Mouse (Mus musculus) gastrocnemius, postnatal 36 days (tissue): ENCODE data around the gene Opa3. TPM values are rescaled to one million over a fixed set of nuclear protein-coding genes. Genes with fewer than 3 reads are reported as not detected.

ENCODE experiments used
- DNase-seq, 2 experiments: peaks; one replicate each; pipeline ENCODE4 v3.0.0; 2022
- intact Hi-C: fragments of 180-260 bp; cut with DNase I; formaldehyde crosslinking; loops from one replicate; pipeline ENCODE4 v1.15.1; 2025
- microRNA-seq, 2 experiments: library from miRNA; unstranded; fragments of <30 nt; microRNA quantifications; one replicate each; pipeline ENCODE4 v1.2.0; 2021
- total RNA-seq, 2 experiments: library from RNA; stranded (reverse); gene quantifications; 2 replicates each; pipeline ENCODE4 v1.2.3; 2021

Opa3 gene
- total RNA-seq, 2 experiments from 2014 or later = 36.9 to 39.9 TPM

DNA sequence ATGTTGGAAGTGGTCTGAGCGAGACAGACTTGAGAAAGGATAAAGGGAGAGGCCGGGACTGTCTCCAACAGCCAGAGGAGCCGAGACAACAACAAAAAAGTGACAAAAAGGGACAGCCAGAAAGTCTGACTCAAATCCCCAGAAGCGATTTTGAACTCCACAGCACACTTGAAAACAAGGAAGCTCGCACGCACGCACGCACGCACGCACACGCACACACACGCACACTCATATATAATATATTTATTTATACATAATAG lies 74.8 kb downstream of the Opa3 start:
- DNase-seq = no peak
- intact Hi-C loops = no loop called here

DNA sequence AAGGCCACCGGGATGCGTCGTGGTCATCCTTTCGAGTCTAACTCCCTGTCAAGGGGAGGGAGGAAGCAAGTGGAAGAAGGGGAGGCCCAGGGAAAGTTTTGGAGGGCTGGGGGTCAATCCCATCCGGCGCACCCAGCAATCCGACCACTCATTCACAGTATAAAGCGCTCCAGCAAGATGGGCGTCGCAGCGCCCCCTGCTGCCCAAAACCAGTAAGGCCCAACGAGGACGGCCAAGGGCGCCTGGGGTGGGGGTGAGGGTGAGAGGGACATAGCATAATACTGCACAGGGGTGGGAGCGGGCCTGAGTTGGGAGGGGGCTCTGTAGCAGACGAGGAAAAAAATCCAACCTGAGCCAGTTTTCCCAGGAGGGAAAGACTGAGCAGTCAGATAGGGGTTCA lies 75.6 kb downstream of the Opa3 start:
- intact Hi-C loops = no loop called here
- DNase-seq = peak; percentile 59 to 65

DNA sequence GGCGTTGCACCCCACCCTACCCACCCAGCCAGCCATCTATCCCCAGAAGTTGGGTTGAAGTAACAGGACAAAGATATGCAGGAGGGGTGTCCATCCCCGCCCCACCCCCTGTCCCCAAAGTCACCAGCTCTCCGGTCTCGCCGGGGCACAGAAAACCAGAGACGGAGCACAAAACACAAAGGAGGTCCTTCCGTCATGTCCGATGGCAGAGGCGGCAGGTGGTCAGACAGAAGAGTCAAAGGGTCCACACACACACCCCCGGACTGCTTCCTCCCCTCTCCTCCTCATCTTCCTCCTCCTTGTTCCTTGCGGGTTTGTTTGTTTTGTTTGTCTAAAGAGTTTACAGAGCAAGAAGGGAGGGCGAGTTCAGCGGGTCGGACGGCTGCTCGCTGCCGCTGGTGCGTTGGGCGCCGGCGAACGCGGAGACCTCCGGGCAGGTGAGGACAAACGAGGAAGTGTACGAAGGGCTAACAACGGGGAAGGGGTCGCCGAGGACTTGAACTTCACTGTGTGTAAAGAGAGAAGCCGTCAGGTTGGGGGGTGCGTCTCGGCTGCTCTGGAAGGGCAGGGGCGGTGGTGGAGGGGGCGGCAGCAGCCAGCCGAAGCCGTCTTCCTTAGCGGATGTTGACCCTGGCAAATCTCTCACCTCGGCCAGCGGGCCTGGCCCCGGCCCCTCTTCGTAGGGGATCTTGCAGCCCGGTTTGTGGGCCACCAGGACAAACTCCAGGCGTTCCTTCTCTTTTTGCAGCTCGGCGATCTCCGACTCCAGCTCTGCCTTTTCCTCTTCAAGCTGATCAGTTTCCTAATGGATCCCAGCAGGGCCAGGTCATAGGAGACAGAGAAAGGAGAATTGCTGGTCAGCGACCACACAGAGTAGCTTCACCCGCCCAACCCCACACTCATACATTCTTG lies 76.6 kb downstream of the Opa3 start:
- intact Hi-C loops = no loop called here
- no peak for DNase-seq

DNA sequence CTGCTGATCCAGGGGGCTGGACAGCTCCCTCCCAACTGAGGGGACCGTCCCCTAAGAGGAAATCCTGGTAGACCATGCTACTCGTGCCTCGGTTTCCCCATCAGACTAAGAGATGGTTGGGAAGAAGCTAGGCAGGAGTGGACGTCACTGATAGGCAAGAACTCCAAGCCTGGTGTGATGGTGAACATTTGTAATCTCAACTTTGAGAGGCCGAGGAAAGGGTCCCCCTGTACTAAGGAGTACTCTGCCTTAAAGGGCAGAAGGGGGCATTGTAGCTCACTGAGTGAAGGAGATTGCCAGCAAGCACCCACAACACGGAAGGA lies 77.2 kb downstream of the Opa3 start:
- intact Hi-C loops = no loop called here
- DNase-seq = no peak

Small RNAs within 50 kb of the gene (microRNA-seq; reads per million reads assigned to microRNA genes)
- gene Mir330 = 49.7 to 101 reads per million in 2 experiments

Other genes starting within 250 kb of the Opa3 start
- gene Nanos2, start 240.9 kb upstream of the Opa3 start, total RNA-seq = not detected
- 1 to 10 TPM; 4.7 to 6.4 TPM for gene Mypop, start 237.1 kb upstream of the Opa3 start, total RNA-seq
- gene Irf2bp1, start 224.3 kb upstream of the Opa3 start, total RNA-seq = 10 to 100 TPM; 13.8 to 15.1 TPM
- gene Foxa3, start 204.8 kb upstream of the Opa3 start, total RNA-seq = not detected
- 10 to 100 TPM; 61.8 to 65.7 TPM for gene Sympk, start 204.0 kb upstream of the Opa3 start, total RNA-seq
- not detected for gene Rsph6a, start 173.6 kb upstream of the Opa3 start, total RNA-seq
- gene Dmwd, start 152.1 kb upstream of the Opa3 start, total RNA-seq = 10 to 100 TPM; 21.6 to 26.1 TPM
- 100 to 1,000 TPM; 272 to 309 TPM for gene Dmpk, start 144.5 kb upstream of the Opa3 start, total RNA-seq
- gene Six5, start 133.7 kb upstream of the Opa3 start, total RNA-seq = 1 to 10 TPM; 1.2 to 1.5 TPM
- gene Gm4969, start 110.0 kb upstream of the Opa3 start, total RNA-seq = not detected
- 1 to 10 TPM; 2.0 to 2.8 TPM for gene Fbxo46, start 108.5 kb upstream of the Opa3 start, total RNA-seq
- gene Qpctl, start 79.0 kb upstream of the Opa3 start, total RNA-seq = 1 to 10 TPM; 1.5 to 2.0 TPM
- 10 to 100 TPM; 47.3 to 49.9 TPM for gene Snrpd2, start 78.6 kb upstream of the Opa3 start, total RNA-seq
- gene Gipr, start 62.2 kb upstream of the Opa3 start, total RNA-seq = not detected
- 1 to 10 TPM; 9.6 to 10.0 TPM for gene Eml2, start 51.9 kb upstream of the Opa3 start, total RNA-seq
- gene Gpr4, start 15.8 kb upstream of the Opa3 start, total RNA-seq = 1 to 10 TPM; 2.2 to 2.6 TPM
- gene Vasp, start 43.5 kb downstream of the Opa3 start, total RNA-seq = 10 to 100 TPM; 15.9 to 20.6 TPM
- under 1 TPM in 1 of 2 experiments, not detected in 1; 0.35 TPM for gene Ppm1n, start 51.7 kb downstream of the Opa3 start, total RNA-seq
- gene Rtn2, start 54.3 kb downstream of the Opa3 start, total RNA-seq = 1,000 to 10,000 TPM in 1 of 2 experiments, 100 to 1,000 TPM in 1; 974 to 1,054 TPM
- gene Fosb, start 81.7 kb downstream of the Opa3 start, total RNA-seq = under 1 TPM; 0.15 to 0.31 TPM
- 10 to 100 TPM; 24.5 to 29.0 TPM for gene Ercc1, start 116.4 kb downstream of the Opa3 start, total RNA-seq
- gene Cd3eap, start 131.1 kb downstream of the Opa3 start, total RNA-seq = 10 to 100 TPM in 1 of 2 experiments, 1 to 10 TPM in 1; 9.3 to 10.2 TPM
- 1 to 10 TPM; 2.4 to 2.6 TPM for gene Ppp1r13l, start 131.4 kb downstream of the Opa3 start, total RNA-seq
- gene Ercc2, start 153.7 kb downstream of the Opa3 start, total RNA-seq = 1 to 10 TPM; 8.5 to 9.8 TPM
- gene Klc3, start 175.8 kb downstream of the Opa3 start, total RNA-seq = under 1 TPM; 0.25 to 0.38 TPM
- over 10,000 TPM; 41,999 to 48,159 TPM for gene Ckm, start 176.4 kb downstream of the Opa3 start, total RNA-seq
- gene Mark4, start 230.5 kb downstream of the Opa3 start, total RNA-seq = 10 to 100 TPM; 14.9 to 15.5 TPM
- gene Exoc3l2, start 235.0 kb downstream of the Opa3 start, total RNA-seq = under 1 TPM; 0.51 to 0.72 TPM